In the genomic region with DNA sequence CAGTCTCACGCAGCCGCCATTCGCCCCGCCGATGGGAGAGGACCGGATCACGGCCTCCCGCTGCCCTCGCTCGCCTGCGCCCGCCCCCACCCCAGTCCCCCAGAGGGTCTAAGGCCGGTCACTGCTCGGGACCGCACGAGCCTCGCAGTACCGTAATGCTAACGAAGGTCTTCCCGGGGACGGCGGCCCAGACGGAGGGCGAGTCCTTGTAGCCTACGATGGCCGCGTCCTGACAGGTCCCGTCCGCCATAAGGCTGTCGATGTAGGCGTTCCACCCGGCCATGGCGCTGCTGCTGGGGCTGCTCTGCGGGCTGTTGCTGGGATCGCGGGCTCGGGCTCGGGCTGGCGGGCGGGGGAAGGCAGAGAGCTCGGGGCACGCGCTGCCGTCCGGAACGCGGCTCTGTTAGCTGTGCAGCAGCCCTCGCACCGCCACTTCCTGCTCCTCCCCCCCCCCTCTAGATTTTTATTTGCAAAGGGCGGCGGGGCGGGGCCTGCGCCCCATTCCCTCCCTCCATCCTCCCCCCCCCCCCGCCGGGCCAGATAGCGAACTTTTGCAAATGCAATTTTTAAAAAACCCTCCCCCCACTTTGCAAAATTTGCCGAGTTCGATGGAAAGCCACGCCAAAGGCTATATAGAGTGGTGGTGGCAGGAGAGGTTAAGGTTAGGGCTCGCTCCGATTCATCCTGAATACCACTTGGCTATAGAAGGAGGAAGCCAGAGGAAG, we compare ENCODE assay signal across 8 mouse cellular contexts. TPM values are rescaled to one million over a fixed set of nuclear protein-coding genes. Genes with fewer than 3 reads are reported as not detected.
DNase-seq lines count a peak whose midpoint lies in the region; ATAC-seq and TF ChIP-seq lines count a peak whose summit lies in the region.

Gene Pfn1, minus strand, starts transcription at position 447 of the 725 bp plus-strand sequence.

- peak within 1 kb of the TSS; percentile 97 for H3K27ac ChIP-seq in forebrain, postnatal 0 days (ENCODE audit: low read depth, low read length)
- peak within 1 kb of the TSS; percentile 96 for H3K27ac ChIP-seq in hindbrain, embryonic 11.5 days (ENCODE audit: low read depth, low read length)

- H3K36me3 ChIP-seq in forebrain, postnatal 0 days (ENCODE audit: insufficient read depth) = peaks cover 24% of the 10 kb centered on the region
- 0 out of 2 replicates have a peak, but pooled peaks cover 5% of the 10 kb centered on the region for H3K36me3 ChIP-seq in hindbrain, embryonic 11.5 days (ENCODE audit: control insufficient read depth, insufficient read depth, low read length)

- ATAC-seq in forebrain, postnatal 0 days = peak; percentile 79
- peak; percentile 46 for ATAC-seq in hindbrain, embryonic 11.5 days (ENCODE audit: low FRiP score)

- TF ChIP-seq CTCF in forebrain, postnatal 0 days (IDR thresholded peaks at IDR 0.05; ENCODE audit: low read depth) = no peak

- peak within 1 kb of the TSS; percentile 87 for H3K4me2 ChIP-seq in forebrain, postnatal 0 days (ENCODE audit: low read depth)
- peak within 1 kb of the TSS; percentile 84 for H3K4me2 ChIP-seq in hindbrain, embryonic 11.5 days (replicated peaks; ENCODE audit: low read depth, low read length)

- WGBS in forebrain, postnatal 0 days = 2% methylated on average over 56 of the region's 61 CpGs
- under 1% methylated on average over 54 of the region's 61 CpGs for WGBS in hindbrain, embryonic 11.5 days

- peak; percentile 74 for DNase-seq in MEL-GATA-1-ER (ENCODE audit: extremely low read depth, low read depth)
- DNase-seq in cerebellum, adult 11-12 months = peak; percentile 82
- peak; percentile 82 for DNase-seq in forebrain, postnatal 0 days
- DNase-seq in hindbrain, embryonic 11.5 days (ENCODE audit: low spot score) = peak; percentile 82
- peak; percentile 63 to 65 for DNase-seq in layer of hippocampus, postnatal 25 days (ENCODE audit: extremely low spot score in 1 of 2, low spot score in 1 of 2)
- DNase-seq in lung, postnatal 25 days (ENCODE audit: low spot score) = peak; percentile 59
- peak; percentile 83 for DNase-seq in retina, embryonic 14.5 days (ENCODE audit: low spot score)
- peak; percentile 83 to 89 for DNase-seq in thymus, postnatal 36 days

- H3K9me3 ChIP-seq in forebrain, postnatal 0 days (ENCODE audit: low read length) = no peaks in the 10 kb centered on the region
- no peaks in the 10 kb centered on the region for H3K9me3 ChIP-seq in hindbrain, embryonic 11.5 days (ENCODE audit: control insufficient read depth, low read length)

- peak within 1 kb of the TSS; percentile 97 for H3K9ac ChIP-seq in forebrain, postnatal 0 days
- peak within 1 kb of the TSS; percentile 97 for H3K9ac ChIP-seq in hindbrain, embryonic 11.5 days (ENCODE audit: low read depth, low read length)

- no peaks in the 10 kb centered on the region for H3K27me3 ChIP-seq in forebrain, postnatal 0 days (ENCODE audit: insufficient read depth, low read length)
- H3K27me3 ChIP-seq in hindbrain, embryonic 11.5 days (ENCODE audit: control insufficient read depth, insufficient read depth, low read length) = no peaks in the 10 kb centered on the region

- peak within 1 kb of the TSS; percentile 98 for H3K4me3 ChIP-seq in forebrain, postnatal 0 days (ENCODE audit: low read depth, low read length)
- H3K4me3 ChIP-seq in hindbrain, embryonic 11.5 days (ENCODE audit: low read depth, low read length) = peak within 1 kb of the TSS; percentile 99

- H3K4me1 ChIP-seq in forebrain, postnatal 0 days (ENCODE audit: insufficient read depth) = no peaks in the 10 kb centered on the region
- 0 out of 2 replicates have a peak, but pooled peaks cover 12% of the 10 kb centered on the region for H3K4me1 ChIP-seq in hindbrain, embryonic 11.5 days (replicated peaks; ENCODE audit: control insufficient read depth, insufficient read depth, low read length)

RNA-seq across cellular contexts. Expression of gene Pfn1, which starts in this region (rescaled TPM):
- 386 and 408 TPM in 2 replicates for total RNA-seq in forebrain, postnatal 0 days (2014; rRNA removed)
- polyA plus RNA-seq in forebrain, postnatal 0 days (2015; fragmentation: Nextera tagmentation; extraction: Ambion mirVana) = 687 and 843 TPM in 2 replicates
- 1,409 and 1,523 TPM in 2 replicates for polyA plus RNA-seq in hindbrain, embryonic 11.5 days (2014; fragmentation: Nextera tagmentation; extraction: Ambion mirVana)
- 100 to 1,000 TPM; 376 to 385 TPM for total RNA-seq in layer of hippocampus, postnatal 25 days (2021)

Comparison
In these comparisons a context has a peak if more than half of its experiments do, and no peak if none do; other contexts are left out.
1. Peak in every context shown above with its lines: DNase-seq, ATAC-seq, H3K4me3 ChIP-seq and H3K27ac ChIP-seq.